ENCODE assay signal across 24 mouse cellular contexts in genomic region chr2:118774536-118774935, GRCm38 (mm10). TPM values are rescaled to one million over a fixed set of nuclear protein-coding genes. Genes with fewer than 3 reads are reported as not detected.
"Had no signal": no experiment of that assay in that cellular context is flagged by ENCODE, and none has a peak within 500 bp of the region (broad histone marks: within the 10 kb centered on the region; RNA-seq: fewer than 3 reads in every experiment).

No protein-coding gene starts in this region.

- H3K9ac ChIP-seq: liver, embryonic 13.5 days; midbrain, embryonic 13.5 days had no signal

- H3K27ac ChIP-seq: left cerebral cortex, adult 2 months; liver, embryonic 13.5 days; macrophage; midbrain, embryonic 13.5 days had no signal

- H3K4me3 ChIP-seq: left cerebral cortex, adult 2 months; liver, embryonic 13.5 days; midbrain, embryonic 13.5 days had no signal

- H3K4me2 ChIP-seq: liver, embryonic 13.5 days; midbrain, embryonic 13.5 days had no signal

- H3K36me3 ChIP-seq: liver, embryonic 13.5 days; midbrain, embryonic 13.5 days had no signal

- H3K9me3 ChIP-seq: liver, embryonic 13.5 days; midbrain, embryonic 13.5 days had no signal

- ATAC-seq: midbrain, embryonic 13.5 days had no signal

- DNase-seq: kidney, adult 18-20 months; kidney, adult 9 months; kidney, postnatal 14 days; kidney, postnatal 4 days; liver, embryonic 13.5 days; lung, adult 2 months; lung, postnatal 14 days; thymus, adult 2 months; thymus, postnatal 14 days had no signal

RNA-seq across cellular contexts. Expression of gene Phgr1, which starts 2.0 kb away (rescaled TPM):
- total RNA-seq: layer of hippocampus, adult 18-20 months; layer of hippocampus, postnatal 14 days; left cerebral cortex, adult 2 months; left cerebral cortex, postnatal 10 days; left cerebral cortex, postnatal 36 days; liver, adult 2 months; megakaryocyte, adult 5-6 weeks; midbrain, postnatal 0 days had no signal
- polyA plus RNA-seq: kidney, embryonic 16.5 days; limb, embryonic 11.5 days; limb, embryonic 14.5 days; liver, embryonic 13.5 days; macrophage; midbrain, embryonic 13.5 days; midbrain, postnatal 0 days; neural tube, embryonic 11.5 days; neural tube, embryonic 14.5 days had no signal

RNA-seq across cellular contexts. Expression of gene Disp2, which starts 5.0 kb away (rescaled TPM):
- polyA plus RNA-seq: macrophage had no signal
